Mouse (Mus musculus): Measurements from ENCODE around the gene Adra1b.

- TF ChIP-seq MAX (IDR thresholded peaks at IDR 0.05; ENCODE audit: low read length) (no peak), TBP (IDR thresholded peaks at IDR 0.05; ENCODE audit: low read depth, low read length) (no peak), CTCF (IDR thresholded peaks at IDR 0.05 in 2 of 3, conservative IDR thresholded peaks at IDR 0.05 in 1 of 3; ENCODE audit: control insufficient read depth in 1 of 3, insufficient read depth in 1 of 3, low read depth in 2 of 3, low read length in 3 of 3, poor library complexity in 1 of 3, severe bottlenecking in 1 of 3) (no peak), GABPA (IDR thresholded peaks at IDR 0.05; ENCODE audit: low read depth, low read length) (no peak), POLR2AphosphoS2 (IDR thresholded peaks at IDR 0.05; ENCODE audit: low read length) (no peak), POLR2AphosphoS5 (IDR thresholded peaks at IDR 0.05; ENCODE audit: borderline replicate concordance, low read depth, low read length) (no peak)
Observed at GRCm38 (mm10) chr11:43835880-43836740, 64.9 kb downstream of the Adra1b start.

Measured in MEL (cell line).